Mouse (Mus musculus) MEL (cell line): ENCODE measurements at regions not wholly inside any gene's neighbourhood (a gene's known extent, or its start where the extent isn't known, plus 50 kb on each side); places are given as distances from the start of the nearest gene placed in this dataset.

Experiments used
- E2F4 ChIP-seq: IDR thresholded peaks from 2 replicates; pipeline ENCODE4 v1.6.1; 2011; ENCODE audit warnings: low read depth, low read length, improper control_type of control experiment, borderline replicate concordance
- ELF1 ChIP-seq: IDR thresholded peaks from 2 replicates; pipeline ENCODE4 v1.6.1; 2014; ENCODE audit warnings: low read depth, mild to moderate bottlenecking, inconsistent platforms, low read length, improper control_type of control experiment, moderate library complexity
- EP300 ChIP-seq, 2 experiments: IDR thresholded peaks; 2 replicates each; pipeline ENCODE4 v1.6.1; 2011; ENCODE audit warnings: improper control_type of control experiment in 2 of 2, low read length in 2 of 2, low read depth in 1 of 2, mild to moderate bottlenecking in 1 of 2
- ETS1 ChIP-seq: IDR thresholded peaks from 2 replicates; pipeline ENCODE4 v1.6.1; 2012; ENCODE audit warnings: low read depth, mild to moderate bottlenecking, inconsistent platforms, low read length, improper control_type of control experiment, moderate library complexity
- MXI1 ChIP-seq: IDR thresholded peaks from 2 replicates; pipeline ENCODE4 v1.6.1; 2011; ENCODE audit warnings: mild to moderate bottlenecking, low read depth, low read length, improper control_type of control experiment
- POLR2A ChIP-seq, 2 experiments: IDR thresholded peaks; 2 replicates each; pipeline ENCODE4 v1.6.1; 2011 to 2012; ENCODE audit warnings: low read length in 2 of 2, mild to moderate bottlenecking in 2 of 2, control low read depth in 1 of 2, improper control_type of control experiment in 1 of 2, low read depth in 1 of 2, moderate library complexity in 1 of 2; ENCODE audit not compliant: control insufficient read depth in 1 of 2, insufficient read depth in 1 of 2, poor library complexity in 1 of 2
- RAD21 ChIP-seq: IDR thresholded peaks from 2 replicates; pipeline ENCODE4 v1.6.1; 2011; ENCODE audit warnings: mild to moderate bottlenecking, low read depth, low read length, improper control_type of control experiment
- TAL1 ChIP-seq: IDR thresholded peaks from 2 replicates; pipeline ENCODE4 v1.6.1; 2012; ENCODE audit warnings: mild to moderate bottlenecking, inconsistent platforms, low read length, moderate library complexity, mixed read lengths
- TCF12 ChIP-seq: IDR thresholded peaks from 2 replicates; pipeline ENCODE4 v1.6.1; 2014; ENCODE audit warnings: low read depth, mild to moderate bottlenecking, inconsistent platforms, low read length, improper control_type of control experiment, moderate library complexity
- ZNF384 ChIP-seq: IDR thresholded peaks from 2 replicates; pipeline ENCODE4 v1.6.1; 2012; ENCODE audit warnings: low read depth, mild to moderate bottlenecking, inconsistent platforms, low read length, improper control_type of control experiment

- TF ChIP-seq ZNF384, result no peak
- no peak for TF ChIP-seq POLR2A (IDR thresholded peaks at IDR 0.05; ENCODE audit: control insufficient read depth in 1 of 2, insufficient read depth in 1 of 2, low read depth in 1 of 2, low read length in 2 of 2, poor library complexity in 1 of 2)
- no peak for TF ChIP-seq E2F4
- no peak for TF ChIP-seq RAD21
- TF ChIP-seq ELF1, result no peak
- TF ChIP-seq MXI1, result no peak
- no peak for TF ChIP-seq TAL1
- no peak for TF ChIP-seq ETS1
- no peak for TF ChIP-seq TCF12
- TF ChIP-seq EP300 (IDR thresholded peaks at IDR 0.05; ENCODE audit: low read depth in 1 of 2, low read length in 2 of 2), result no peak
Observed at GRCm38 (mm10) chr11:18563011-18563410, 455.8 kb downstream of the Meis1 start.
